Mouse (Mus musculus) heart, postnatal 14 days (tissue): Measurements from ENCODE around the gene Pkig. TPM values are rescaled to one million over a fixed set of nuclear protein-coding genes. Genes with fewer than 3 reads are reported as not detected.
A peak's percentile ranks its signal among the peaks of the same experiment; 100 is the strongest.

Experiments used
- DNase-seq, 2 experiments: peaks; one replicate each; pipeline ENCODE4 v3.0.0; 2021 to 2022
- intact Hi-C: fragments of 180-260 bp; cut with DNase I; formaldehyde crosslinking; loops from one replicate; pipeline ENCODE4 v1.15.1; 2025
- total RNA-seq, 2 experiments: library from RNA; stranded (reverse); gene quantifications; 2 replicates each; pipeline ENCODE4 v1.2.3; 2021

Pkig gene
- total RNA-seq, 2 experiments from 2014 or later = 183 to 188 TPM

GRCm38 (mm10) chr2:163732021-163732420 is 73.8 kb downstream of the Pkig start:
- DNase-seq = no peak
- intact Hi-C loops = loop anchor here (5.0 kb wide), 1 partner anchor 90 kb away; the partner anchor contains the start of gene Ccn5

GRCm38 (mm10) chr2:163735163-163735562 is 77.0 kb downstream of the Pkig start:
- intact Hi-C loops = no loop called here
- DNase-seq = no peak

- intact Hi-C loops = no loop called here
- DNase-seq = peak; percentile 63 to 65
Measured at GRCm38 (mm10) chr2:163735980-163736379, 77.8 kb downstream of the Pkig start.

- intact Hi-C loops = no loop called here
- no peak for DNase-seq
Measured at GRCm38 (mm10) chr2:163742656-163743055, 84.5 kb downstream of the Pkig start.

GRCm38 (mm10) chr2:163743357-163743756 is 85.2 kb downstream of the Pkig start:
- no peak for DNase-seq
- intact Hi-C loops = no loop called here

GRCm38 (mm10) chr2:163744801-163745570 is 86.8 kb downstream of the Pkig start:
- intact Hi-C loops = no loop called here
- DNase-seq = no peak

- DNase-seq = peak; percentile 71 to 73
Measured at GRCm38 (mm10) chr2:163749647-163750611, 91.7 kb downstream of the Pkig start, which contains the start of gene Ada. Gene Ada, minus strand, starts transcription at chr2:163750239.

GRCm38 (mm10) chr2:163754228-163754627 is 96.0 kb downstream of the Pkig start:
- DNase-seq = no peak
- intact Hi-C loops = no loop called here

More at GRCm38 (mm10) chr2:163749647-163750611, 91.7 kb downstream of the Pkig start, which contains the start of gene Ada:
- intact Hi-C loops = no loop called here

- DNase-seq = peak; percentile 51 to 66
- intact Hi-C loops = no loop called here
Measured at GRCm38 (mm10) chr2:163756723-163757122, 98.5 kb downstream of the Pkig start.

- intact Hi-C loops = no loop called here
- DNase-seq = no peak
Measured at GRCm38 (mm10) chr2:163758146-163758545, 100.0 kb downstream of the Pkig start.

- intact Hi-C loops = no loop called here
Measured at GRCm38 (mm10) chr2:163760589-163760988, 102.4 kb downstream of the Pkig start.

GRCm38 (mm10) chr2:163761402-163761801 is 103.2 kb downstream of the Pkig start:
- DNase-seq = no peak
- intact Hi-C loops = no loop called here

More at GRCm38 (mm10) chr2:163760589-163760988, 102.4 kb downstream of the Pkig start:
- DNase-seq = no peak

- intact Hi-C loops = no loop called here
- no peak for DNase-seq
Measured at GRCm38 (mm10) chr2:163766261-163766660, 108.1 kb downstream of the Pkig start.

GRCm38 (mm10) chr2:163766890-163767289 is 108.7 kb downstream of the Pkig start:
- intact Hi-C loops = no loop called here

GRCm38 (mm10) chr2:163770731-163771130 is 112.5 kb downstream of the Pkig start:
- intact Hi-C loops = no loop called here

More at GRCm38 (mm10) chr2:163766890-163767289, 108.7 kb downstream of the Pkig start:
- no peak for DNase-seq

More at GRCm38 (mm10) chr2:163770731-163771130, 112.5 kb downstream of the Pkig start:
- DNase-seq = no peak

Other genes starting within 250 kb of the Pkig start
- gene Oser1, start 233.7 kb upstream of the Pkig start, total RNA-seq = 10 to 100 TPM; 22.3 to 25.3 TPM
- not detected for gene Gdap1l1, start 219.9 kb upstream of the Pkig start, total RNA-seq
- gene Fitm2, start 185.8 kb upstream of the Pkig start, total RNA-seq = 100 to 1,000 TPM; 145 to 152 TPM
- not detected for gene R3hdml, start 166.1 kb upstream of the Pkig start, total RNA-seq
- gene Hnf4a, start 151.6 kb upstream of the Pkig start, total RNA-seq = under 1 TPM in 1 of 2 experiments, not detected in 1; 0.05 TPM
- gene Ttpal, start 56.1 kb upstream of the Pkig start, total RNA-seq = 10 to 100 TPM; 13.6 to 13.9 TPM
- gene Serinc3, start 13.3 kb upstream of the Pkig start, total RNA-seq = 100 to 1,000 TPM; 360 to 363 TPM
- gene Ada, start 91.9 kb downstream of the Pkig start, total RNA-seq = 1 to 10 TPM; 1.2 to 3.2 TPM
- under 1 TPM; 0.29 to 0.88 TPM for gene Ccn5, start 162.5 kb downstream of the Pkig start, total RNA-seq
- not detected for gene Kcnk15, start 195.3 kb downstream of the Pkig start, total RNA-seq